Mouse (Mus musculus) granulocyte monocyte progenitor cell, adult 5-6 weeks (primary cell): ENCODE results near the gene Fam167b. TPM values are rescaled to one million over a fixed set of nuclear protein-coding genes. Genes with fewer than 3 reads are reported as not detected.

Source experiments
- ATAC-seq: replicated peaks from 2 replicates; pipeline ENCODE4 v1.8.0; 2016; ENCODE audit warnings: mild to moderate bottlenecking, moderate TSS enrichment, inconsistent platforms; ENCODE audit not compliant: poor library complexity, severe bottlenecking
- total RNA-seq, 2 experiments: library from RNA; stranded (forward) in 1 of 2; stranded (reverse) in 1 of 2; fragments of 200-712, 200-1000 nt in 1 of 2; fragments of >200 nt in 1 of 2; fragmentation: Nextera tagmentation in 1 of 2; gene quantifications; 2 replicates each; pipeline ENCODE4 v1.2.3; 2014 to 2017

The Fam167b gene
- total RNA-seq, 2 experiments from 2014 or later = not detected

DNA sequence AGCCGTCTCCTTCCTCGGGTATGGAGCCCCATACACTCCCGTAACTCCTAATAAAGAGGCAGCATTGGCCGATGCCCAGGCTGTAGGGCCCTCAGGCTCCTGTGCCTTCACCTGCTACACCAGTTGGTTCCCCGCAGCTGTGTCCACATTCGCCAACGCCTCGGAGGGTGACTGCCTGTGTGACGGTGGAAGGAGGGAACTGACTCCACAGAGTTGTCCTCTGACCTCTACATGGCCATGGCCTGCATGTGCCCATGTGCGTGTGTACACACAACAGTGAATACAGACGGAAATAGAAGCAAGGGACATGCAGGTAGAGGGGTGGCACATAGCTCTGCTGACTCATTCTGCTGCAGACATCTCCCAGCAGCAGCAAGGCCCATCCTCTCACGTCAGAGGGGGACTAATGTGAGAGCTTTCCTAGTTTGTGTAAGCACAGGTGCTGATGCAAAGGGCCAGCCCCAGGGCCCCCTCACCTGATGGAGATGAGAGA lies 30.8 kb upstream of the Fam167b start:
- no peak for ATAC-seq

DNA sequence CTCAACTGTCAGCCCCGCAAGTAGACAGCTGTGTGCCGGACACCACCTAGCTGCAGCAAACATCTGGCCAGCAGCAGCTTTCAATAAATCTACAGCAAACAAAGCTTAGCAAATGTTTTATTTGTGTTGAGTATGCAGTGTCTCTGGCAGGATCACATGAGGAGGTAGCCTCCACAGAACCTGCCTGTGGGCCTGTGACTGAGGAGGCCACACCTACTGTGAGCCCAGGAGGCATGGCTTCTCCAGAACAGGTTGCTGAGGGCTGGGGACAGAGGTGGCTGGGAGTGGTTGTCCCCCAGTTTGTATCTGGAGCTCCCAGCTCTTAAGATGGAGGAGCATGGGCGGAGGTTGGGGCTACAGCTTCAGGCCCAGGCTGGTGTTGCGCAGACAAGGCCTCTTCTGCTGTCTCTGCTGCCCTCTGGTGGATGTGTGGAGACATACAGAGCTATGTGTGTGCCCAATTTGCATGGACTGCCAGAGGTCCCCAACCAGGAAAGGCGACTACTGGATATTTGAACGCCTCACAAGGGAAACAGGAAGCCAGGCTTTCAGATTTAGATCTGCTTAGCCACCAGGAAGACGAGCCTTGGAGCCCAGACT lies 30.2 kb upstream of the Fam167b start:
- peak; percentile 96 for ATAC-seq

DNA sequence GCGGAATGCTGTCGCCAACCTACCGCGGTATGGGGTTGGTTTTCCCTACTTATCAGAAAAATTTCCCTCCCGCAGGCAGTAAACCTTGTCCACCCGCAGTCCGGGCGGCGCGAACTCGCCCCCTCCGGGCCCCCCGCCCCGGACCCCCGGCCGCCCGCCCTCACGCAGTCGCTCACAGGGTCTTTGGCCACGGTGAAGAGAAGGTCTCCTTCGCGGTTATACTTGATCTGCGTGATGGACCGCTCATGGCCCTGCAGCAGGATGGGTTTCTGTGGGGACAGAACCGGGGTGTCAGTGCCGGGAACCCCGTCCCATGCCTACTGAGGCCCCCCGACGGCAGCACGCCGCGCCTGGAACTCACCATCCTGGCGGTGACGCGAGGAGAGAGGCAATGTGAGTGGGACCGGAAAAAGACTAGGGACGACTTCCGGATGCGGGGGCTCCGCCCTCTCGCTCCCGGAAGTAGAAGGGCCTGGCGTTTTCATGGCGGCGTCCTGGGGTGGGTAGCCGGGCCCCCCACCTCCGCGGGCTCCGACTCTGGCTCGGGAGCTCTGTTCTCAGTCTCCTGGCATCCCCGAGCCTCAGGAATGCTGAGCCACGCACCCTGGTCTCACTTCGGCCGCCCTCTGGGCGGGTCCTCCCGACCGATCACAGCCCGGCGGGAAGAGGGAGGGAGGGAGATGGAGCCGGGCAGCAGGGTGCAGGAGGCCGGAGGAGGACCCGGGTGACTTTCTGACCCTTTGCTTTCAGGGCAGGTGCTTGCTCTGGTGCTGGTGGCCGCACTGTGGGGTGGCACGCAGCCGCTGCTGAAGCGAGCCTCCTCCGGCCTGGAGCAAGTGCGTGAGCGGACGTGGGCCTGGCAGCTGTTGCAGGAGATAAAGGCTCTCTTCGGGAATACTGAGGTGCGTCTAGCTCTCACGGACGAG lies 22.1 kb upstream of the Fam167b start, which contains the start of the genes Eif3i and Tmem234:
Eif3i (minus strand) TSS at position 416 of the 926 bp plus-strand sequence.
Tmem234 (plus strand) TSS at position 436 of the 926 bp plus-strand sequence.
- ATAC-seq = peak; percentile 97

DNA sequence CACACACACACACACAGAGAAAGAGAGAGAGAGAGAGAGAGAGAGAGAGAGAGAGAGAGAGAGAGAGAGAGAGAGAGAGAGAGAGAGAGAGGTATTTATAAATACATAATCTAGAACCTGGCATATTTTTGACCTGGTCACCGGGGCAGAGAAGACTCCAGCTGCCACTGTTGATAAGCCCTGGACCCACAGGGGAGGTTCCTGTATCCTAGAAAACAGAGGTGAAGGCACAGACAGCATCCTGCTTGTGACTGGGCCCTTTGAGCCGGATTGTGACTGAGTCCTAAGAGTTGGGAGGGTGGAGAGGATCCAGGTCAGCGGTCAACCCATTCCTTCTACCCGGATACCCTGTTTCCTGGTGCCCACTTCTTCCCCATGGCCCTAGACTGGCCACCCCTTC lies 10.5 kb upstream of the Fam167b start:
- no peak for ATAC-seq

DNA sequence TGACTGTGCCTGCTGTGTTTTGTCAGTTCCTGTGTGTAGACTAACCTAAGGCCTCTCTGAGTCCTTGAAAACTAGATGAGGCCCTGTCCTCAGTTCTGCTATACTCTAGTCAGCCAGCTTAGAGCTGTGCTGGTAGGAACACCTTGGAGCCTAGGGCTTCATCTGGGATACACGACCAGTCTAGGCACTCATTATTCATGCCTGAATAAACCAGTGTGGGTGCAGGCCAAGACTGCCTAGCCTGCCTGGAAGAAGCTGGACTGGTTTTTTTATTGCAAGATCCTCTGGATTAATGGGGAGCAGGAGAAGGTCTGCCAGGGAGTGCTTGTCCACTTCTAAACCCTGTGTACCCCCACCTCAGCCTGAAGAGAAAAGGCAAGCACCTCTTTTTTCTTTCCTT lies 8.6 kb upstream of the Fam167b start:
- ATAC-seq = no peak

DNA sequence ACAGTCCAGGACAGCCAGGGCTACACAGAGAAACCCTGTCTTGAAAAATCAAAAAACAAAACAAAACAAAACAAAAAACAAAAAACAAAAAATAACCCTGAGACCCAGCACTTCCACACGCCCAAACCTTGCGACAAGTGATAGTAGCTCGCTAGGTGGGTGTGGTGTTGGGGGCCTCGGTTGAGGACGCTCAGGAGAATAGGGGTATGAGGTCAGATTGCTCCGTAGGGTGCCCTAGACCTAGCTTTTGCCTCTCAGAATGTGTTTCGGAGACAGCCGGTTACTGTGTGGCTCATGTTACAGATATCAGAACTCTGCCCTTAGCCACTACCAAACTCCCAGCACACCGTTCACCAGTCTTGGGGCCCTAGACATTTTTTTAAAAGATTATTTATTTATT lies 7.4 kb upstream of the Fam167b start:
- no peak for ATAC-seq

DNA sequence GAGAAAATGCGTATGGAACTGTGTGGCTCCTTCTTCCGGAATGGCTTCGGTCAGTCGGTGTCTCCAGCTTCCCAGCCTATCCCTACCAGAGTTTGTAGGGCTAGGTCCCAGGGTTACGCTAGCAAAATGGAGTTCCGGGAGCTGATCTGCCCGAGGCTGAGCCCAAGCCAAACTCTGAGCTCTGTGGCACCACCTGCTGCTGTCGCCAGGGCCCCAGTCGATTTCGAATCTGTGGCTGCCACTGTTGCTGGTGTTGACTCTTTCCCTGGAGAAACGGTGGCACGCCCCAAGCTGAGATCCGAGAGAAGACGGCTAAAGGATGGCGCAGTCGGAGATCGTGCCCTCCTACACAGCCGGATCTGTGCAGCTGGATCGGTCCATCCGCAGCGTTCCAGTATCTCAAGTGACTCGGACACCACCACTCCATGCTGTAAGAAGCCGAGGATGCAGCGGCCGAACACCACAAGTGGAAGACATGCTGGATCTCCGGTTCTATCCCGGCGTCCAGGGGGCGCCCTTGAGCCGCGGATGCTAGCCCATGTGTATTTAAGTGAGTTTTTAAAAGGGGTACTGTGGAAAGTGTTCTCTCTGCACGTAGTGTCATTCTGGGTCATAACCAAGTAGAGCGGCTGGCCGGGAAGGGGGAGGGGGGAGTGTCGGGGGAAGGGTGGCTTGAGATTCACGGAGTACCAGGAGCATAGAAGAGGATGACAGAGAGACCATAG lies 6.7 kb upstream of the Fam167b start:
- peak; percentile 82 for ATAC-seq

DNA sequence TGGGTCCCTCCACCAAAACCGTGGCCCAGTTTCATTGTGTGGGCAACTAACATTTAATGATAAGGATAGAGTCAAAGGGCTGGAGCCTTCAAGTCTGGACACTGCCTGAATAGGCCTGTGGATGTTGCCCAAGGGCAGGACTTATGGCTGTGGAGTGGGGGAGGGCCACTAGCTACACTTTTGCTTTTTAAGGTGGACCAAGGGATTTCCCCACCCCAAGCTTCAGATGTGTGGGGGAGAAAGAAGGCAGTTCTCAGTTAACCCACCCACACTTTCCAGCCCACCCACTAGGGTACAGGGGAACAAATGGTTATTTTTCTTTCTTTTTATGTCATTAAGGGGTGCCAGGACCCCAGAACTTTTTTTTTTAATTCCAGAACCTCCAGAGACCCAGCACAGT lies 6.0 kb upstream of the Fam167b start:
- 0 out of 2 replicates have a peak, but pooled peaks have one; percentile 10 for ATAC-seq

DNA sequence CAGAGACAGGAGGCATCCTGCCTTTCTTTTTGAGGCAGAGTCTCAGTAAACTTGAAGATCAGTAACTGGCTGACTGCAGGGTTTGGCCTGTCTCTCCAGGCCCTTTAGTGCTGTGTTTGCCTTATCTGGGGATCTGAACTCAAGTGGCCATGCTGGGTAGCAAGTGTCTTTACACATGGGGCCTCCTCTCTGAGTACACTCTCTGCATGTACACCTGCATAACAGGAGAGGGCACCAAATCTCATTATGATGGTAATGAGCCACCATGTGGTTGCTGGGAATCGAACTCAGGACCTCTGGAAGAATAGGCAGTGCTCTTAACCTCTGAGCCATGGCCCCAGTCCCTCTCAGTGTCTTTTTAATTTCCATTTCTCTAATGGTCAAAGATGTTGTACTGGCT lies 3.9 kb upstream of the Fam167b start:
- ATAC-seq = no peak

DNA sequence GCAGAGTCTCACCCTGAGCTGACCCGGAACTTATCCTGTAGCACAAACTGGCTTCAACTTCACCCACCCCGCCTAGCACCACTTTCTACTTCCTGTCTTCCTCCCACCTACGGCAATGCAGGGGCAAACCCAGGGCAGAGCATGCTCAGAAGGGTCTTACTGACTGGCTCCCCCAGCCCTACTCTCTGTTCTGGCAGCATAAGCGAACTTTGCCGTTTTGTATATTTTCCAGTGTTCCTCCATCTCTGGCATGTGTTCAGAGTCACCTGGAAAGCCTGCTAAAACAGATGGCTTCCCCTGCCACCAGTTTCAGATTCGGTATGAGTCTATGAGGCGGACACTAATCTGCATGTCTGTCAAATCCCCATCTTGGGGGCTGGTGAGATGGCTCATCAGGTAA lies 2.0 kb upstream of the Fam167b start:
- ATAC-seq = no peak

DNA sequence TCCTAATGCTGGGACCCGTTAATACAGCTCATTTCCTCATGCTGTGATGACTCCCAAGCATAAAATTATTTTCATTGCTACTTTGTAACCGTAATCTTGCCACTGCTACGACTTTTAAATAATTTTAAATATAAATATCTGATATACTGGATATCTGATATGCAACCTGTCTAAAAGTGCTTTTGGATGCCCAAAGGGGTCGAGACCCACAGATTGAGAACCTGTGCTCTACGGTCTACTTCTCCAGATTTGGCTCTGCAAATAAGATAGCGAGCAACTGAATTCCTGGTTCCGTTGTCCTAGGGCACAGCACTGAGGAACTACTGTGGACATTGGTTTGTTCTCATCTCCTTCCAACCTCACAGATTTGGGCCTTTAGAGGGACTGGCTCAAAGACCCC lies 661 bp downstream of the Fam167b start:
- no peak for ATAC-seq

DNA sequence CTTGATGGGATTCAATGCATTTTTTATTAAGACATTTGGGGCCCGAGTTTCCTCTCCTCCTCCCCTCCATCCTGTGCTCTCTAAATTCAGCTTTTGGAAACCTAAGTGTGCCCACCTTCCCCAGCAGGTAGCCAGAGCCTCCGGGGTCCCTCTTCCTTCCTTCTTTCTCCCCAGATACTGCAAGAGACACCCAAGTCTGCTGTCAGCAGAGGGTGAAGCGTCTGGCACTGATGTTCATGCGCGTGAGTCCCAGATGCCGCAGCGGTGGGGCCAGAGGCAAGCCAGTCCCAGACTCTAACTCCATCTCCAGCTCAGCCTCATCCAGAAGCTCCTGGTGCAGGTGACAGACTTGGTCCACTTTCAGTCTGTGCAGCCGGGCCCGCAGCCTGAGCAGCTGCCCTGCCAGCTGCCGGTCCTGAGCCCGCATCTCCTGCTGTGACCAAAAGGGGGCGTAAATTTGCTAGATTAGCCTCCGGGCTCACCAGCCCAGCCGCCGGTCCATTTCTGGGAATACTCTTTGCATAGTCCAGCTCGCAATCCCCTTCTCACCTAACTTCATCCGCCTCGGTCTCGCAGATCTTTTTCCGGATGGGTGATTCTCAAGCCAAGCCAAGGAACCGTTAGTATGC lies 1.4 kb downstream of the Fam167b start:
- peak; percentile 60 for ATAC-seq

DNA sequence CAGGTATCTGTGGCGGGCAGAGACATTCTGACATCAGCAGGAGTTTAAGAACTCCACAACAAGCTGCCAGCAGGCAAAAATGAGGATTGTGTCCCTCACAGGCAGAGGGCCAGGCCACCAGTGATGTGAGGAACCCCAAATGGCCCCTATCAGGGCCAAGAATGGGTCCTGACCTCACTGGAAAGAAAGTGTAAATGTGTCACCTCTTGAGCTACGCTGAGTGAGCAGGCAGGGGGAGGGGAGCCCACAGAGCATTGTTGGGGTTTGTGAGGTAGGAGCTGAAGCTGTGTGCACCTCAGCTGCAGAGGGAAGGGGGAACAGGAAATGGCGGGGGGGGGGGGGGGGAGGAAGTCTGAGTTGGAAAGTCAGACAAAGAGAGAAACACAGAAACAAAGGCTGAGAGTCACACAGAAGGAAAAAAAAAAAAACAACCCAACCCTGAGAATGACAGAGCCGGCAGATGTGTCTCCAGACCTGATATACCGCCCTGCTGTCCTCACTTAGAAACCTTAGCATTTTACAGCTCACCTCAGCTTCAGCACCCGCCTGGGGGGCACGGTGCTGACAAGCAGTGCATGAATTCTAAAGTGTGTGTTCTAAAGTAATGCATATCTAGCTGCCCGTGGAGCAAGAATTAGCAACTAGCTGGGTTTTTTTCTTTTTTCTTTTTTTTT lies 3.0 kb downstream of the Fam167b start:
- ATAC-seq = peak; percentile 77

DNA sequence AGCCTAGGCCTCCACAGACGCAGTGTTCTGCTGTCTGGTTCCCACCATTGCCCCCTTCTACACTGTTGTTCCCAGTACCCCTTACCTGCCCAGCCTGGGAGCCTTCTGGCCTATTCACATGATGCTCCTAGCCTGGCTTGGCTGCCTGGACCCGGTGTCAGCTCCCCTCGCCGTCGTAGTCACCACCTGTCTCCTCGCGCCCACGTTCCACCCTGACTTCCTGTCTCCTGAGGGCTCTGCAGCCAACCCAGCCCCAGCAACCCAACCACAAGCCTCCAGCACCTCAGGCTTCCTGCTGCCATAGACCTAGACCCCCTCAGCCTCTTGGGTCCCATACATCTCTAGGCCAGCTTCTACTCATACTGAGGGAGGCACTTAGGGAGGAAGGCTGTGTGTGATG lies 4.9 kb downstream of the Fam167b start, which contains the start of gene Lck:
Lck (minus strand) TSS at position 212 of the 400 bp plus-strand sequence.
- no peak for ATAC-seq

DNA sequence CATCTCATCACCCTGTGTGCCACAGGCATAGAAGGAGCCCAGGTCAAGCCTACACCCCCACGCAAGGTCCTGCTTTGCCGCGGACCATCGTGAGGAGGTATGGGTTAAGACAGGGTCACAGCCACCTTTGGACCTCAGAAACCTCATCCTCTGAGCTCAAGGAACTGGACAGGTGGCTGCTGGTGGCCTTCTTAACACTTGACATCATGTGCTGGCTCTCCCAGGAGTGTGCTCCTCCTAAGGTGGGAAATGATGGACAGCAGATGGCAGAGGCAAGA lies 5.3 kb downstream of the Fam167b start:
- ATAC-seq = no peak

DNA sequence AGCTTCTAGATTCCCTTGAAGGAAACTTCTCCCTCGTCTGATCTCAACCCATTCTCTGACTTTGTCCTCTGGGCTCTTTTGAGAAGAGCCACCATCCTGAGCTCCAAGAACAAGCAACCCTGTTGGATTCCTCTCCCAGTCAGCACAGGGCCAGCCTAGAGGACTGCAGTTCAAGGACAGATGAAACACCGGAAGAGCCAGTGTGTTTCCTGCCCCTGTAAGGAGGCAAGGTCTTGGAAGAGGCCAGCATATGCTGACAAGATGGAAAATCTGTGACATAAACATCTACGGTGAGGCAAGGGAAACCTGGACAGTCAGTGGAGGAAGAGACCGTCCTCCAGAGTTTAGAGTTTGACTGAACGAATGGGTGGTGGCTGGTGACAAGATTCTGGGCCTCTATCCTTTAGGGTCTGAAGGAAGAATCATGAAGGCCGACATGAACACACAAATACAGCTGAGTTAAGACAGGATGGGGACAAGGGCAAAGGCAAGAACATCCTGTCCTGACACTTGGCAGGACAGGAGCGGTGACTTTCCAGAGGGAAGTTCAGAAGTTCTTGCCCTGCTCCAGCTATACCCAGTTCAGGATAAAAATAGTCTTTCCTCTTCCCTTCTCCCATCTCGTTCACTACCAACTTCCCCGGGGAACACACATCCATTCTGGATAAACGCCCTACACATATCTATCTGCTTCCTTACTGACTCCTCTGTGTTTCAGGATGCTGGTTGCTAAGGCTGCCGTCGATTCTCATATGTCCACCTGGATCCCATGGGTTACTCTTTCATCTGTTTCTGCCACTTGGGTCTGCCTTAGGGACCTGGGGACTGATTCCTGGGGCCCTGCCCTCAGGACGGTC lies 5.9 kb downstream of the Fam167b start:
- ATAC-seq = no peak

DNA sequence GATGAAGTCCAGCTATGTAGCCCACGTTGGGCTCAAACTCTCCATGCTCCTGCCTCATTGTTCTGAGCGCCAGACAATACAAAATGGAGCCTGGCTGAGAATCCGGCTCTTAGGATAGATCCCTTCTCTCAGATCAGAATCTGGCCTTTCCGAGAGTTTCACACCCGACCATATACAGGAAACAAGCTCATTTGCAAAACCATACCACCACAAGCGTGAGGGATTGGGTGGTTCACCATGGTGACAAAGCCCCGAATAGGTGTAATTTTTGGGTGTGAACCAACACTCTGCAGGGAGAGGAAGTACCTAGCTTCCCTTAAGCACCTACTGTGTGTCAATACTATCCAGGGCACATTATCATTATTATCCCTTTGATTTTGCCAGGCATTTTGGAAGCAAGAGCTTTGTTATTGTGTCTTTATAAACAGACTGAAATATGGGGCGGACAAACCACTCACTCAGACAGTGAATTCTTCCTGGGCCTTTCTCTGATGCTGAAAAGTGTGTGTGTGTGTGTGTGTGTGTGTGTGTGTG lies 6.7 kb downstream of the Fam167b start:
- ATAC-seq = no peak

DNA sequence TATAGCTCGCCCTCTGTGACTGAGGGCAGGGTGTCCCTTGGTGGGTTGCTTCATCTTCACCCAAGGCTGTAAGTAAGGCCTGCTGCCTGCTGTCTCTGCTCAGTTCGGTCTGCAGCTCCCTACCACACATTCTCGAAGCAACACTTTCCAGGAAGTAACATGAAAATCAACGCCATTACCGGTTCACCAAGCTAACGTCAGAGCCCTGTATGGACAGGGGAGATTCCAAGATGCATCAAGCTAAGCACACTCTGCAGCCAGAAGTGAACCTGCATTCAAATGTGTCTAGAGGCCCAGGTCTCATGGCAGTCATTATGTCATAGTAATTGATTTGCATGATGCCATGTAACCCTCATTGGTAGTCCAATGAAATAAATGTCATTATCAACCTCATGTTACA lies 8.3 kb downstream of the Fam167b start:
- ATAC-seq = no peak

DNA sequence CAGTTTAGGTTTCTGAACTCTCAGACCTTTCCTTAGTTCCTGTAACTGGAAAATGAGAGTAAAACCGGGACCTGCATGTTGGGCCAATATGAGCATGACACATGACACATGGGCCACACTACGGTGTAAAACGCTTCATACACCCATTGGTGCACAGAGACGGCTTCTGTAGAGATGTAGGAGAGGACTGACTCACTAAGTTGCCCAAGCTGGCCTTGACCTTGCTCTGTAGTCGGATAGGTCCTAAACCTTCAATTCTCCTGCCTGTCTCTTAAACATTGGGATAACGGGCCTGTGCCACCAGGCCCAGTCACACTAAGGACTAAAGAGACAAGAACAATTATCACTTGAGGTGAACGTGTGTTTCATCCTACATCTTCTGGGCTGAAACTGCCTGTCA lies 10.0 kb downstream of the Fam167b start:
- no peak for ATAC-seq
